Mouse (Mus musculus) layer of hippocampus, adult 2 months (tissue): ENCODE data around the gene Aoc3. TPM values are rescaled to one million over a fixed set of nuclear protein-coding genes. Genes with fewer than 3 reads are reported as not detected.
"Not testable (repeated sequence)": the region's sequence is repeated elsewhere in the genome, so short reads cannot be mapped to it uniquely, and the experiment has no call there.

Source experiments
- DNase-seq, 2 experiments: peaks; one replicate each; pipeline ENCODE4 v3.0.0; 2022; ENCODE audit warnings: low spot score in 2 of 2
- H3K27ac ChIP-seq: fragments of 200-600 bp; 2 replicates; pipeline ENCODE4 v1.8.1; 2022
- H3K4me3 ChIP-seq: fragments of 200-600 bp; 2 replicates; pipeline ENCODE4 v1.8.1; 2022; ENCODE audit warnings: mild to moderate bottlenecking
- CTCF ChIP-seq: fragments of 200-600 bp; conservative IDR thresholded peaks from 2 replicates; pipeline ENCODE4 v1.8.1; 2022; ENCODE audit warnings: antibody characterized with exemption, mild to moderate bottlenecking, moderate library complexity
- total RNA-seq, 2 experiments: library from RNA; stranded (reverse); gene quantifications; 2 replicates each; pipeline ENCODE4 v1.2.3; 2021

The Aoc3 gene
- total RNA-seq, 2 experiments from 2014 or later = 0.64 to 0.74 TPM

DNA sequence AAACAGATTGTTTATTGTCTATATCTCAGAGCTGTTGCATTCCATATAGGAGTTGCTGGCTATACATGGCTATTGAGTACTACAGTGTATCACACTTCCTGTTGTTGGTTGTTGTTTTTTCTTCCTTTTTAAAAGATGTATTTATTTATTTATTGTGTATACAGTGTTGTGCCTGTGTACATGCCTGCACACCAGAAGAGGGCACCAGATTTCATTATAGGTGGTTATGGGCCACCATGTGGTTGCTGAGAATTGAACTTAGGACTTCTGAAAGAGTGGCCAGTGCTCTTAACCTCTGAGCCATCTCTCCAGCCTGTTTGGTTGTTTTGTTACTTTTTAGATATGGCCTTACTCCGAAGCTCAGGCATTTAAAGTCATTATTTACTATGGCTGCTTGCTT, 15.8 kb upstream of the Aoc3 start:
- Histone ChIP-seq H3K4me3 (no peak overlapping the region), H3K27ac (no peak overlapping the region)
- DNase-seq = no peak
- peak; percentile 42 for TF ChIP-seq CTCF

DNA sequence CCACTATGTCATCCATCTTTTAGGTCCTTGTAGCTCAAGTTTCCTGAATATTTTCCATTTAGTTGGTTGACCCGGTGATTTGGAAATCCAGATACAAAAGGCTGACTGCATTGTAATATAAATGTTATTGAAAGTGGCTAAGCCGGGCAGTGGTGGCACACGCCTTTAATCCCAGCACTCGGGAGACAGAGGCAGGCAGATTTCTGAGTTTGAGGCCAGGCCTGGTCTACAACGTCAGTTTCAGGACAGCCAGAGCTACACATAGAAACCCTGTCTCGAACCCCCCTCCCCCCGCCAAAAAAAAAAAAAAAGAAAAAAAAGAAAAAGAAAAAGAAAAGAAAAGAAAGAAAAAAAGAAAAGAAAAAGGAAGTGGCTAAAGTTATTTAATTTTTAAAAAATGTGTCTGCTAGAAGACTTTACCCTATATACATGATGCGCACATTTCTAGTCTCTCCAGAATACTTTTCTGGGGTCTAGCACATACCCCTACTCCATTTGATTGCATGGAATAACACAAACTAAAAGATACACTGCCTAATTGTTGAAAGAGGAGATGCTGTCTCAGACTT, 15.2 kb upstream of the Aoc3 start:
- no peak for TF ChIP-seq CTCF
- peak overlapping the region; percentile 92 for H3K4me3 ChIP-seq

DNA sequence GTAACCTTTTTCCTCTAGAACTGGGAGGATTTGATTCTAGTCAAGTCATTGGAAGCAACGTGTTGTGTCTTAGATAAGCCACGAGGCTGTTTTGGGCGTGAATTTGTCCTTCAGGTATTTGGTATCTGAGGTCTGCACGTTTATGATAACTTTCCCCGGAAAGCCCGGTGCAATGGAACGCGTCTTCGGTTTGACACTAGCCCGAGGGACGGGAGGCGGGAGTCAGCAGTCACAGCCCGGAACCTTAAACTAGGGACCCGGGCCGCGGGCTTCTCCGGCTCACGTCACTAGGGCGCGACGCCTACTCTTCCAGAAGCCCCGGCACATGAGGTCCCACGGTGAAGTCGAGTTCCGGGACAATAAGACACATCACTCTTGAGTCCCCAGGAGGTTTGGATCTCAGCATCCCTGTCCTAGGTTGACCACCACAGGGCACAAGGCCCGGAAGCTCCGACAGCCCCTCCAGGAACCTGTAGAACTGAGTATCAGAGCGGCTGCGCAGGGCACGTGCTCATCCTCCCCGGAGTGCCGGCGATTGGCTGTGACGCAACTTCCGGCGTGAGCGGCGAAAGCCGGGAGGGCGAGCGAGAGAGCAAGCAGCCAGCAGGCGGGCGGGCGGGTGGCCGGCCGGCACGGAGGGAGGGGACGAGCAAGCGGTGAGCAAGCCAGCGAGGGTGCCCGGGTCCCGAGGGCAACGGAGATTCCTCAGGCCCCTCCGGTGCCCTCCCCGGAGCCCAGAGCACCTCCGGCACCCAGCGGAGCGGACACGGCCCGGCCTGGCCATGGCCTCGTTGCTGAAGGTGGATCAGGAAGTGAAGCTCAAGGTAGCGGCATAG, 14.5 kb upstream of the Aoc3 start, which contains the start of gene Psme3:
Psme3 (plus strand) TSS at position 549 of the 836 bp plus-strand sequence.
- TF ChIP-seq CTCF = peak; percentile 21; the same call in 1 of the 2 replicates
- H3K4me3 ChIP-seq = peak within 1 kb of the TSS; percentile 92
- DNase-seq = peak; percentile 92 to 93
- peak within 1 kb of the TSS; percentile 92 for H3K27ac ChIP-seq

More for the DNA sequence above, 15.2 kb upstream of the Aoc3 start:
- peak overlapping the region; percentile 92 for H3K27ac ChIP-seq
- no peak for DNase-seq

DNA sequence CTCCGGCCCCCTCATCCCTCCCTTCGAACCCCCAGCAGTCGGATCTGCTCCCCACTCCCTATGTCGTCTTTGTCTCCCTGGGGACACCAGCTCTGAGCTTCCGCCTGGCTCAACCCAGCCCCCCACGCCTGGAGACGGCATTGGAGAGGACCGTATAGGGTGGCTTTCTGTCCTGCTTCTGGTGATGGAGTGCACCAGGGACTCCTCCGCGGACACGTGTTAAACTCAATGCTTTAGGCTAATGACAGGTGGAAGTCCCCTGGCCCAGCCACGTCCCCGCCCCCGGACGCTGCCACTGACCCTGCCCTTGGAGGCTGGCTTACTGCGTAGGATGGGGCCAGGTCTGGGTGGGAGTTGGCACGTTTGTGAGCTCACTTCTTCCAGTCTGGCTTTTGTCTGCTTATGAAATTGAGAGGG, 13.9 kb upstream of the Aoc3 start:
- peak overlapping the region; percentile 92 for H3K27ac ChIP-seq
- H3K4me3 ChIP-seq = peak overlapping the region; percentile 92
- no peak for TF ChIP-seq CTCF
- DNase-seq = no peak

DNA sequence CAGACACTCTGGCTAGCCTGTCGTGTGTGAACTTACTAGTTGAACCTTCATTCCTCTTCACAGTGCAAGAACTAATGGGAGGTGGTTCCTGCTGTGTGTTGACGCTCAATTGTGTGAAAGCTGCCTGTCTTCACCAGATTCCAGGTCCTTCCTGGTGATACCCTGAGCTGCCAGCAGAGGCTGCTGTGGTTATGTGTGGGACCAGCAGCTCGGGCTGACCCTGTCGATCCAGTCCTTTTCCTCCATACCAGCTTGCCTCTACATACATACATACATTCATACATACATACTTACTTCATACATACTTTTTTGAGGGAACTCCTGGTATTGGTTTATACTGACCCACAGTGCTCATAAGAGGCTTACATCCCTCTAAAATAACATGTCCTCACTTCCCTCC, 6.8 kb upstream of the Aoc3 start:
- TF ChIP-seq CTCF = peak; percentile 98
- DNase-seq = peak; percentile 72 to 82

DNA sequence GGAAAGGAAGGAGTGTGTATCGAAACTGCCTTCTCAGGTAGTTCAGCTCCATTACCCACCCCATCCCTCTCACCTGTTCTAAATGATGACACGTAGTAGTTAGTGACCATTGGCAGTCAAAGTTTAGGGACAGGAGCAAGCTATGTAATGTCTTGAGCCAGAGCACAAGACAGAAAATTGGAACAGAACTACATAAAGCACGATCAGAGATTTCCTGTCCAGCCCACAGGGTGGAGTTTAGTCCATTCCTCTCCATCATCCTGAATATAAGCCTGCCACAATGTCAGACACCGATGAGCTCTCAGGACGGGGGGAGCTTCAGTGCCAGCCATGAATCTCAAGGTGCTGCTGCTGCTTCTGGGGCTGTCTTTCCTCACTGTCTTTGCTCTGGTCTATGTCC, 5.6 kb upstream of the Aoc3 start, which contains the start of gene Aoc2:
Aoc2 (plus strand) TSS at position 301 of the 400 bp plus-strand sequence.
- no peak for TF ChIP-seq CTCF
- Histone ChIP-seq H3K27ac (no peak within 1 kb of the TSS; the same call in 1 of the 2 replicates), H3K4me3 (no peak within 1 kb of the TSS)
- no peak for DNase-seq

More for the DNA sequence above, 6.8 kb upstream of the Aoc3 start:
- Histone ChIP-seq H3K27ac (no peak overlapping the region; the same call in 1 of the 2 replicates), H3K4me3 (no peak overlapping the region)

DNA sequence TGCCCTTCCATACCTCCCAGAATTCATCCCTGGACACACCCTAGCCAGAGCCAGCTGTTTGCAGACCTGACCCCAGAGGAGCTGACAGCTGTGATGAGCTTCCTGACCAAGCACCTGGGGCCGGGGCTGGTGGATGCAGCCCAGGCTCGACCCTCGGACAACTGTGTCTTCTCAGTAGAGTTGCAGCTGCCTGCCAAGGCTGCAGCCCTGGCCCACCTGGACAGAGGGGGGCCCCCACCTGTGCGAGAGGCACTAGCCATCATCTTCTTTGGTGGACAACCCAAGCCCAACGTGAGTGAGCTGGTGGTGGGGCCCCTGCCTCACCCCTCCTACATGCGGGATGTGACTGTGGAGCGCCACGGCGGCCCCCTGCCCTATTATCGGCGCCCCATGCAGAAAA, 5.2 kb upstream of the Aoc3 start:
- H3K27ac ChIP-seq, DNase-seq, H3K4me3 ChIP-seq: not testable (repeated sequence)

DNA sequence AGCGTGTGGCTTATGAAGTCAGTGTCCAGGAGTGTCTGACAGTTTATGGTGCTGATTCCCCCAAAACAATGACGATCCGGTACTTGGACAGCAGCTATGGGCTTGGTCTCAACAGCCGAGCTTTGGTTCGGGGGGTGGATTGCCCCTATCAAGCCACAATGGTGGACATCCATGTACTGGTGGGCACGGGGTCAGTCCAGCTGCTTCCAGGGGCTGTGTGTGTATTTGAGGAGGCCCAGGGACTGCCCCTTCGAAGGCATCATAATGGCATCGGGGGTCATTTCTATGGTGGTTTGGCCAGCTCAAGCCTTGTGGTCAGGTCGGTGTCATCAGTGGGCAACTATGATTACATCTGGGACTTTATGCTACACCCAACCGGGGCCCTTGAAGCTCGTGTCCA, 4.3 kb upstream of the Aoc3 start:
- TF ChIP-seq CTCF = no peak
- no peak for DNase-seq
- H3K27ac ChIP-seq = no peak overlapping the region
- no peak overlapping the region for H3K4me3 ChIP-seq

DNA sequence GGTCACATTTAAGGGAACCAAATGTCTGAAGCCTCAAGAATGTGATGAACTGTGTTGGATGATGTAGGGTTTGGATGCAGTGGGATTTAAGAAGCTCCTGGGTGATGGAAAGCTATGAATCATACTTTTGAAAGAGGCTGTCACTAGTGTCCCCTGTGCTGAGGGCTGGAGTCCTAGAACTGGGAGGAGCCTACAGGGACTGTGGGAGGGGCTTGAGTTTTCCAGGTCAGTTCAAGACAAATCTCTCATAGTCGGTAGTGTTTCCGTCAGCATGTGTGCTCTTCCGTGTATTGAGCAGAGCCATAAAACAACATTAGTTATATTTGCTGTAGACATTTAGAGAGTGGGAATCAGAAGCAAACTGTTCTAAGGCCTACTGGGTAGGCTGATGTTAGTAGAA, 3.1 kb upstream of the Aoc3 start:
- peak overlapping the region; percentile 72 for H3K27ac ChIP-seq
- no peak overlapping the region for H3K4me3 ChIP-seq
- TF ChIP-seq CTCF = no peak
- no peak for DNase-seq

DNA sequence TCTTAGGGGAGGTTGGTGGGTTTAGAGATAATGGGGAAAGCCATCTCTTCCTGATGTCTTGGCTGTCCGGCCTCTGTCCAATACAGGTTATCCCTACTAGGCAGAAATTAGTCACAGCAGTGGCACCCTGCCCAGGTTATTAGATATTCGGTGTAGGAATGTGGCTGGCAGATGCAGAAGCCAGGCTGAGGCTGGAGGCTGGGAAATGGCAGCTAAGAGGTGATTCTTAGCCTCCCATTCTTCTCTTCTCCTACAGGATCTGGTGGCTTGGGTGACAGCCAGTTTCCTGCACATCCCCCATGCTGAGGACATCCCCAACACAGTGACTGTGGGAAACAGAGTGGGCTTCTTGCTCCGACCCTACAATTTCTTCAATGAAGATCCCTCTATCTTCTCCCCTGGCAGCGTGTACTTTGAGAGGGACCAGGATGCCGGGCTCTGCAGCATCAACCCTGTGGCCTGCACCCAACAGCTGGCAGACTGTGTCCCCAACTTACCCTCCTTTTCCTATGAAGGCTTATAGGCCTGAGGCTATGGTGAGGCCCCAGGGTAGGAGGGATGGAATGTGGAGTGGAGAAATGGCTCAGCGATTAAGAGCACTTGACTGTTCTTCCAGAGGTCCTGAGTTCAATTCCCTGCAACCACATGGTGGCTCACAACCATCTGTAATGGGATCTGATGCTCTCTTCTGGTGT, 1.3 kb upstream of the Aoc3 start:
- H3K4me3 ChIP-seq = no peak overlapping the region
- no peak for TF ChIP-seq CTCF
- peak; percentile 39 to 43 for DNase-seq
- H3K27ac ChIP-seq = peak overlapping the region; percentile 72; the same call in 1 of the 2 replicates

DNA sequence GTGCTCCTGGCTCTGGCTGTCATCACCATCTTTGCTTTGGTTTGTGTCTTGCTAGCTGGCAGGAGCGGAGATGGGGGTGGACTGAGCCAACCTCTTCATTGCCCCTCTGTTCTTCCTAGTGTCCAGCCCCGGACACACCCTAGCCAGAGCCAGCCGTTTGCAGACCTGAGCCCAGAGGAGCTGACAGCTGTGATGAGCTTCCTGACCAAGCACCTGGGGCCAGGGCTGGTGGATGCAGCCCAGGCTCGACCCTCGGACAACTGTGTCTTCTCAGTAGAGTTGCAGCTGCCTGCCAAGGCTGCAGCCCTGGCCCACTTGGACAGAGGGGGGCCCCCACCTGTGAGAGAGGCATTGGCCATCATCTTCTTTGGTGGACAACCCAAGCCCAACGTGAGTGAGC, 556 bp downstream of the Aoc3 start:
- not testable (repeated sequence) for DNase-seq, H3K27ac ChIP-seq, H3K4me3 ChIP-seq

DNA sequence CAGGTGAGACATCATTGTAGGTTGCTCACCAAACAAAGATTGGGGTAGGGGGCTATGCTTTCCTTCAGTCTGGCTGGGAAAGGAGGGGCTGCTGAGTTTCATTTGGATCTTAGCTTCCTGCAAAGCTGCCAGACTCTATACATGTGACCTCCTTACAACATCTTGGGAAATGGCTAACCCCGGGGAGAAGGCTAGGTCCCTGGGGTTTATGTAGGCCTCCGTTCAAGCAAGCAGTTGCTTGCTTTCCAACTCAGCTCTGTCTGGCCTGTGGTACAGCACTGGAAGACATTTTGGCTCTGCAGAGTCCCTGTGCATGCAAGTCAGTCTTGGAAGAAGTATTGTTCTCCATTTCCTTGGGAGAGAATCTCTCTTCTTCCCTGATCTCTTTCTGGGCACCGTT, 2.1 kb downstream of the Aoc3 start:
- TF ChIP-seq CTCF = no peak
- no peak for DNase-seq
- Histone ChIP-seq H3K4me3 (no peak overlapping the region), H3K27ac (no peak overlapping the region)

DNA sequence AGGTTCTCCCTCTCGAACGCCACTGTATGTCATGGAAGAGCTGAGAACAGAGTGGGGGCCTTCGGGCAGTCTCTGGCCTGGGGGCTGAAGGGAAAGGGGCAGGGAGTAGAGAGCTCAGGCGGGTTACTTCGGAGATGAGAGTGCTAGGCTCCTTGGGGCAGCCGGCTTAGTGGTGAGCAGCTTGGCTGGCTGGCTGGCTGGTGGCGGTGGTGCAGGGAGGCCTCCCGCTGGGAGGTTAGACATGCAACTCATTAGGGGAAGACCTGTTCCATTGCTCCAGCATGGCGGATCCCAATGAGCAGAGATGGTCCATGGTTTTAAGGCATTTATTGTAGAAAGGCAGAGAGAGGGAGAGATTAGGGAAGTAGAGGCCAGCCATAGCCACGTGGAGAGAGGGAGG, 3.6 kb downstream of the Aoc3 start:
- Histone ChIP-seq H3K4me3 (no peak overlapping the region), H3K27ac (no peak overlapping the region)
- no peak for DNase-seq
- no peak for TF ChIP-seq CTCF
